Mouse (Mus musculus): Measurements from ENCODE around the gene Rgs18.

Rgs18 gene

DNA sequence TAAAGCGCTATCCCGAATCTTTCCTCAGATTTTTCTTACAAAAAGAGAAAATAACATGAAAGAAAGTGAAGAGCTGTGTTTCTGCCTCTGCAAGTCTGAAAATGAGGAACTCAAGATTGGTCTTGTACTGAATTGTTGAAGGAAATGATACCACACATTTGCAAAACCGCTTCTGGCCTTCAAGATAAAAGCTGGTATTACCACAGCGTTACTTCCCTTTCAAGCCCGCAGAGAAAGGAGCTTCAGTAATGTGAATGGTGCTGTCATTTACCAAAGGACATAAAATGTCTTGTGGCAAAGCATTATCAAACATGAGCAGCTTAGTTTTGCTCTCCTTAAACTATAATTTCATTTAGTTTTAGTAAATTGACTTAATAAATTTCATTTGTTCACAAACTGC lies at the start of gene Rgs18:
Gene Rgs18, minus strand, starts transcription at position 105 of the 400 bp plus-strand sequence.
- DNase-seq (ENCODE audit: low spot score), result no peak

DNA sequence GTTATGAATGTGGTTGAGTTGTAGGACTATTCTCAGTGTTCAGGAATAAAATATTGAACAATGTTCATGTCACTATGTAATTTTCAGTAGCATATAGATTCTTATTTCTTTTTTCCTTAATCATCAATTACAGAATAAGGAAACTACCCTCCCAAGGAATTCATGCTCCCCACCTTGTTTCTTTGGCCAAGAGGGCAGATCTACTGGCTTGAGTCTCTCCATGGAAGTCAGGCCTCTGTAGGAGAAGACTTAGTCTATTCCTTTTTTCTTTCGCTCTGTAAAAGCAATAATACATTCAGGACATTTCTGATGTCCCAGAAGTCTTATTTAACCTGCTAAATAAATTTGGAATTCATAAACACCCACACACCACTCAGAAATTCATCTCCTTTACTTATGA lies 841 bp downstream of the Rgs18 start:
- DNase-seq (ENCODE audit: low spot score), result no peak

DNA sequence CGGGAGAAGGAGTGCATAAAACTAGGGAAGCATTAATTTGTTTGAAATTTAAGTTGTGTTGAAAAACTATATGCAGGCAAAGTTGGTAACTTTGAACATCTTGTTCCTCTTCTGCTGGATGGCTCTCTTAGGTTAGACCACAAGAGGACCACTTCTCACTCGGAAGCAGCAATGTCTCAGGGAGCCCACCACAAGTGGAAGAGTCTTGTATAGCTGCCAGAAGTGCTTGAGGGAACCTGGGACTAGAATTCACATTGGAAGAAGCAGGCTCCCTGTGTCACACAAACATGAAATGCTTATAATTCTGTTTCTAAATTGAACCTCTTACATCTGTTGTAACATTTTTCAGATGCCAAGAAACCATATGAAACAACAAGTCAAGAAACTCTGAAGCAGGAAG lies 9.0 kb downstream of the Rgs18 start:
- no peak for DNase-seq (ENCODE audit: low spot score)

DNA sequence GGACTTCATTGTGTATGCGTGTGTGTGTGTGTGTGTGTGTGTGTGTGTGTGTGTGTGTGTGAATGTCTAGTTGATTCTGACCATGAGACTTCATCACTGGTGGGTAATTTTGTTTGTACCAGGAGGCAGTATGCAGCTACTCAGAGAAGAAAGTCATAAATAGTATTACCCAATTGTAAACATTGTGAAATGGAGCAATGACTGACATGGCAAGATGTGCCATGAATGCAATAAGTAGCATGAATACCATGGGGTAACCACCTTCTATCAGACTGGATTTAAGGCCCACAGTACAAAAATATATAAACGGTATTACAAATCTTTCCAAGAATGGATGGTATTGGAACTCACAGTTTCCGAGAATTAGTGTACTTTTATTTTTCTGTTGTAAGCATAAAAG lies 14.4 kb downstream of the Rgs18 start:
- no peak for DNase-seq (ENCODE audit: low spot score)

DNA sequence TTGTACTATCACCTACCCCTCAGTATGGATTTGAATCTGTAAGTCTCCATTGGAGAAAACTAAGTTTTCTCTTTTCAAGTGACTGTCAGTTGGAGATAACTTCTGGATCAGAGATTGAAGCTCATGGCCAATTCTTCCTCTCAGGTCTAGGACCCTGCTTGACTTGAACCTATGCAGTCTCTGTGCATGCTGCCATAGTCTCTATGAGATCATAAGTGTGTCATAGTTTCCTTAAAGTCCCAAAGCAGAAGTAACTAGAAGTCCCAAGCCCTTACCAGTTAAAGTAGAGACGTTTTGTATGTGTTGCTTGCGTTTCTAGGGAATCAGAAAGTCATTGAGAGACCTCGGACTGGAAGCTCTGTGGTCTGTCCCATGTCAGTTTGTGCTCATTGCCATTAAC lies 24.5 kb downstream of the Rgs18 start:
- no peak for DNase-seq (ENCODE audit: low spot score)

DNA sequence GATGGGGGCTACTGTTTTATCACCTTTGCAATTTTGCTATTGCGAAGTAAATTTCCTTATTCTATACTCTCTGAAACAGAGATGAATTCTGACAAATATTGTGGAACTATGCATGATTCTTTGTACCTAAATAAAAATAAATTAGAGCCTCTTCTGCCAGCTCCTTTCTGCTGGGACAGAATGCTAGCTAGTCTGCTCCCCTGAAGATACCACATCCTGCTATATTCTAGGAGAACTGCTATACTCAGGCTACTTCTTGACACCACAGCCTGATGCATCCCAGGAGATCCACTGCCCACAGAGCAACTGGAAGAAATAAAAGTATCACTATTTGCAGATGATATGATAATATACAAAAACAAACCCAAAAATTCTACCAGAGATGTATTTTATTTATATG lies 29.1 kb downstream of the Rgs18 start:
- no peak for DNase-seq (ENCODE audit: low spot score)

DNA sequence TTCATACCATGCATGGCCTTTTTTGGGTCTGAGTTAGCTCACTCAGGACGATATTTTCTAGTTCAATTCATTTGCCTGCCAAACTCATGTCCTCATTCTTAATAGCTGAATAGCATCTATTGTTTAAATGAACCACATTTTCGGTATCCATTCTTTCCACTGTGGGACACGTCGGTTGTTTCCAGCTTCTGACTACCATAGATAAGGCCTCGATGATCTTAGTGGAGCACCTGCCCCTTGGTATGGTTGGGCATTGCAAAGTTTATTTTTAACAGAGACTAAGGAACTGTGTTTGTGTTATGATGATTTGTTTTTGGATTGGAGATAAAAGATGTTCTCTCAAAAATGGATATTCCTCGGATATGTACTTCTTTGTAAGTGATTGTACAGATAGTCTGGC lies 37.5 kb downstream of the Rgs18 start:
- DNase-seq (ENCODE audit: low spot score), result no peak

DNA sequence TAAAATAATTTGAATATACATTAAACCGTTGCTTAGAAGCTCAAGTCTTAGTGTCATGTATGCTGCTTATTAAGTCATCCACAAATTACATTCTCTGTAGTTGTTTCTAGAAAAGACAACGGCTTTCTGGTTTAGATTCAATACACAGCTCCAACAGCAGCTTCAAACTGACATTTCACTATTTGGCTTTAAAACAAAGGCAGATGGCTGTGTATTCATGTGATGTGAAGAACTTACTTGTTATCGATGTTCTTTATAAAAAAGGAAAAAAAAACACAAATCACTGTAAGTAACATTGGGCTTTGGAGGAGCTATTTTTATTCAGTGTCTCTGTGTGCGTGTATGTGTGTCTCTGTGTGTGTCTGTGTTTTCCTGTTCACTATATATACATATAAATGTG lies 54.5 kb downstream of the Rgs18 start:
- DNase-seq (ENCODE audit: low spot score), result no peak

DNA sequence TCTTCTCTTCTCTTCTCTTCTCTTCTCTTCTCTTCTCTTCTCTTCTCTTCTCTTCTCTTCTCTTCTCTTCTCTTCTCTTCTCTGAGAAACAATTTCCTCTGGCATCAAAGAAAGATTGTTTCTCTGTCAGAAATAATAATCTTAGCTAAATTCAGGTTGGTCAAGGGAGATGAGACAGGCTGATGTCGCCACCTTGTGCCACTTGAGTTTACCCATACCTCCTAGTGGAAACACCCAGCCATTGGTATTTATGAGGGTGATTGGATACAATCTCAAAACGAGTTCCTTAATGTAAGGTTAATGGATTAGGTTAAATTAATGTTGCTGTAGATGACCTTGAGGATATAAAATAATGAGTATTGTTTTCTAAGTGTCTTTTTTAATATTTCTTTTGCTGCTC lies 70.9 kb downstream of the Rgs18 start:
- DNase-seq (ENCODE audit: low spot score), result no peak

All from embryo, embryonic 10.5 days (tissue).